Mouse (Mus musculus): ENCODE results near the gene Ppif.

GRCm38 (mm10) chr14:25716528-25716927 lies 22.6 kb downstream of the Ppif start:
- no peak for TF ChIP-seq MYOG (IDR thresholded peaks at IDR 0.05; ENCODE audit: control insufficient read depth in 1 of 3, insufficient read depth in 1 of 3, insufficient read length in 2 of 3, low read depth in 2 of 3)
- TF ChIP-seq USF1 (IDR thresholded peaks at IDR 0.05; ENCODE audit: low read depth), result no peak
- TF ChIP-seq POLR2A (IDR thresholded peaks at IDR 0.05; ENCODE audit: insufficient read length, low read depth), result no peak
- no peak for TF ChIP-seq SRF (IDR thresholded peaks at IDR 0.05; ENCODE audit: control insufficient read depth, insufficient read length, low read depth)
- no peak for TF ChIP-seq TCF12 (IDR thresholded peaks at IDR 0.05; ENCODE audit: insufficient read depth, poor library complexity, severe bottlenecking)
- no peak for TF ChIP-seq MYOD1 (IDR thresholded peaks at IDR 0.05; ENCODE audit: control insufficient read depth in 1 of 3, insufficient read length in 2 of 3, low read depth in 2 of 3)
- TF ChIP-seq POLR2AphosphoS2 (IDR thresholded peaks at IDR 0.05; ENCODE audit: insufficient read length, low read depth), result no peak
- TF ChIP-seq E2F4 (IDR thresholded peaks at IDR 0.05; ENCODE audit: insufficient read depth), result no peak
- no peak for TF ChIP-seq REST (IDR thresholded peaks at IDR 0.05; ENCODE audit: insufficient read depth, insufficient read length)
- no peak for TF ChIP-seq MAX (IDR thresholded peaks at IDR 0.05; ENCODE audit: low read depth)
